Mouse (Mus musculus) ES-E14 (cell line): ENCODE results near the gene Atpaf1. TPM values are rescaled to one million over a fixed set of nuclear protein-coding genes. Genes with fewer than 3 reads are reported as not detected.

ENCODE experiments used
- DNase-seq: peaks from one replicate; pipeline ENCODE4 v3.0.0-alpha.2; 2013; ENCODE audit warnings: low read depth, low spot score
- H3K27ac ChIP-seq: 2 replicates; pipeline ENCODE4 v1.5.1; 2012; ENCODE audit warnings: low read depth, mild to moderate bottlenecking, low read length, moderate library complexity, mixed read lengths; ENCODE audit not compliant: poor library complexity, insufficient read depth, severe bottlenecking
- H3K36me3 ChIP-seq: 2 replicates; pipeline ENCODE4 v1.6.1; 2012; ENCODE audit warnings: mild to moderate bottlenecking, low read length, moderate library complexity, mixed read lengths; ENCODE audit not compliant: control insufficient read depth, poor library complexity, insufficient read depth, severe bottlenecking
- H3K4me1 ChIP-seq, 2 experiments: fragments of 150-350 bp in 1 of 2; sonication (generic) in 1 of 2; 2 replicates each; pipeline ENCODE4 v1.6.1; 2012; ENCODE audit warnings: low read length in 2 of 2, mild to moderate bottlenecking in 1 of 2, mixed read lengths in 1 of 2; ENCODE audit not compliant: control insufficient read depth in 2 of 2, insufficient read depth in 2 of 2, poor library complexity in 1 of 2
- H3K4me3 ChIP-seq, 2 experiments: fragments of 150-350 bp in 1 of 2; sonication (generic) in 1 of 2; 2 replicates each; pipeline ENCODE4 v1.5.1; 2012; ENCODE audit warnings: low read length in 2 of 2, low read depth in 1 of 2, mild to moderate bottlenecking in 1 of 2, mixed read lengths in 1 of 2; ENCODE audit not compliant: insufficient read depth in 1 of 2, poor library complexity in 1 of 2, severe bottlenecking in 1 of 2
- H3K9ac ChIP-seq: 2 replicates; pipeline ENCODE4 v1.6.1; 2012; ENCODE audit warnings: low read depth, mild to moderate bottlenecking, low read length, mixed read lengths; ENCODE audit not compliant: poor library complexity, insufficient read depth, severe bottlenecking
- H3K9me3 ChIP-seq: fragments of 150-350 bp; sonication (generic); 2 replicates; pipeline ENCODE4 v1.6.1; 2012; ENCODE audit warnings: low read depth, mild to moderate bottlenecking, low read length; ENCODE audit not compliant: control insufficient read depth, insufficient read depth
- CHD2 ChIP-seq: IDR thresholded peaks from 2 replicates; pipeline ENCODE4 v1.6.1; 2014; ENCODE audit warnings: mild to moderate bottlenecking, low read depth, low read length, inconsistent platforms
- HCFC1 ChIP-seq: IDR thresholded peaks from 2 replicates; pipeline ENCODE4 v1.6.1; 2012; ENCODE audit warnings: low read length, inconsistent platforms, borderline replicate concordance; ENCODE audit not compliant: insufficient read depth
- MAFK ChIP-seq: IDR thresholded peaks from 2 replicates; pipeline ENCODE4 v1.6.1; 2014; ENCODE audit warnings: mild to moderate bottlenecking, low read depth, low read length, inconsistent platforms; ENCODE audit not compliant: insufficient read depth
- ZC3H11A ChIP-seq: IDR thresholded peaks from 2 replicates; pipeline ENCODE4 v1.6.1; 2012; ENCODE audit warnings: low read depth, mild to moderate bottlenecking, inconsistent platforms, low read length, borderline replicate concordance
- ZNF384 ChIP-seq: IDR thresholded peaks from 2 replicates; pipeline ENCODE4 v1.6.1; 2012; ENCODE audit warnings: low read depth, low read length, inconsistent platforms
- in situ Hi-C, 2 experiments: fragments of 600-800 bp; cut with MboI; formaldehyde crosslinking; loops; one replicate each; pipeline ENCODE4 v1.15.1; 2025; ENCODE audit warnings: low sequenced_read_pairs in 2 of 2, inconsistent platforms in 1 of 2; ENCODE audit not compliant: unreplicated experiment in 2 of 2
- total RNA-seq: library from RNA; depleted of rRNA; stranded (reverse); fragments of 300-350 nt; gene quantifications from 2 replicates; pipeline ENCODE4 v1.2.3, GENCODE M21; 2012

Atpaf1 gene
- total RNA-seq, 1 experiment = 22.1 TPM

GRCm38 (mm10) chr4:115840842-115841241, 56.2 kb downstream of the Atpaf1 start:
- Histone ChIP-seq H3K4me1 (no peaks in the 10 kb centered on the region), H3K9ac (no peak overlapping the region), H3K36me3 (no peaks in the 10 kb centered on the region), H3K27ac (no peak overlapping the region), H3K9me3 (no peaks in the 10 kb centered on the region), H3K4me3 (no peak overlapping the region)
- in situ Hi-C loops = no loop called here
- no peak for DNase-seq
- no peak for TF ChIP-seq MAFK
- TF ChIP-seq HCFC1 = no peak
- TF ChIP-seq ZNF384 = no peak
- no peak for TF ChIP-seq CHD2
- no peak for TF ChIP-seq ZC3H11A

- DNase-seq = no peak
- no peak overlapping the region for H3K27ac ChIP-seq
- in situ Hi-C loops = no loop called here
- H3K36me3 ChIP-seq = peaks cover 9% of the 10 kb centered on the region; the same call in 1 of the 2 replicates
- H3K4me1 ChIP-seq = no peaks in the 10 kb centered on the region
- TF ChIP-seq ZC3H11A = no peak
- no peak for TF ChIP-seq MAFK
- no peak for TF ChIP-seq CHD2
- no peak for TF ChIP-seq ZNF384
- TF ChIP-seq HCFC1 = no peak
- H3K9me3 ChIP-seq = no peaks in the 10 kb centered on the region
- H3K9ac ChIP-seq = no peak overlapping the region
- no peak overlapping the region for H3K4me3 ChIP-seq
These were observed 62.0 kb downstream of the Atpaf1 start for GRCm38 (mm10) chr4:115846656-115847055.

- DNase-seq = no peak
- no peaks in the 10 kb centered on the region for H3K4me1 ChIP-seq
- TF ChIP-seq CHD2 (no peak), MAFK (no peak), ZNF384 (no peak), HCFC1 (no peak), ZC3H11A (no peak)
- peaks cover 9% of the 10 kb centered on the region; the same call in 1 of the 2 replicates for H3K36me3 ChIP-seq
- H3K27ac ChIP-seq = no peak overlapping the region
- in situ Hi-C loops = no loop called here
- H3K4me3 ChIP-seq = no peak overlapping the region
- no peak overlapping the region for H3K9ac ChIP-seq
- no peaks in the 10 kb centered on the region for H3K9me3 ChIP-seq
These were observed 62.8 kb downstream of the Atpaf1 start for GRCm38 (mm10) chr4:115847377-115847776.

- Histone ChIP-seq H3K9me3 (no peaks in the 10 kb centered on the region), H3K9ac (no peak overlapping the region), H3K27ac (no peak overlapping the region), H3K4me3 (no peak overlapping the region), H3K36me3 (peaks cover 9% of the 10 kb centered on the region; the same call in 1 of the 2 replicates), H3K4me1 (no peaks in the 10 kb centered on the region)
- no peak for TF ChIP-seq HCFC1
- TF ChIP-seq CHD2 = no peak
- TF ChIP-seq ZC3H11A = no peak
- TF ChIP-seq MAFK = no peak
- TF ChIP-seq ZNF384 = no peak
- in situ Hi-C loops = no loop called here
- no peak for DNase-seq
These were observed 63.5 kb downstream of the Atpaf1 start for GRCm38 (mm10) chr4:115848083-115848482.
